Mouse (Mus musculus) mouse trophoblast stem cell (cell line): ENCODE results near the gene Wnt5b.
"Not testable (repeated sequence)": the region's sequence is repeated elsewhere in the genome, so short reads cannot be mapped to it uniquely, and the experiment has no call there.

Experiments
- in situ Hi-C, 2 experiments: fragments of 300-500 bp; cut with MseI, MboI; formaldehyde crosslinking; loops; 2 replicates in 1 of 2; 3 replicates in 1 of 2; pipeline ENCODE4 v1.15.1; 2025

Gene Wnt5b

GRCm38 (mm10) chr6:119460391-119460790 is 83.8 kb downstream of the Wnt5b start:
- in situ Hi-C loops = no loop called here

- in situ Hi-C loops = no loop called here
Measured at GRCm38 (mm10) chr6:119459041-119459440, 85.1 kb downstream of the Wnt5b start.

- in situ Hi-C loops = no loop called here
Measured at GRCm38 (mm10) chr6:119458166-119458565, 86.0 kb downstream of the Wnt5b start.

GRCm38 (mm10) chr6:119451981-119452499 is 92.1 kb downstream of the Wnt5b start:
- in situ Hi-C loops = no loop called here

GRCm38 (mm10) chr6:119450965-119451943 is 92.9 kb downstream of the Wnt5b start:
- in situ Hi-C loops = no loop called here

- in situ Hi-C loops = no loop called here
Measured at GRCm38 (mm10) chr6:119449060-119449499, 95.1 kb downstream of the Wnt5b start.

GRCm38 (mm10) chr6:119448321-119449059 is 95.7 kb downstream of the Wnt5b start:
- in situ Hi-C loops = no loop called here

GRCm38 (mm10) chr6:119445671-119446607 is 98.2 kb downstream of the Wnt5b start:
- in situ Hi-C loops = no loop called here

- in situ Hi-C loops = no loop called here
Measured at GRCm38 (mm10) chr6:119443742-119444645, 100.2 kb downstream of the Wnt5b start.

GRCm38 (mm10) chr6:119442729-119443128 is 101.4 kb downstream of the Wnt5b start:
- in situ Hi-C loops = not testable (repeated sequence)

GRCm38 (mm10) chr6:119437894-119438761 is 106.0 kb downstream of the Wnt5b start:
- in situ Hi-C loops = loop anchor here in 1 of 2 experiments (10.0 kb wide), 1 partner anchor 213 kb away; no protein-coding TSS in a partner anchor

- in situ Hi-C loops = loop anchor here in 1 of 2 experiments (10.0 kb wide), 1 partner anchor 210 kb away; no protein-coding TSS in a partner anchor
Measured at GRCm38 (mm10) chr6:119434394-119434793, 109.8 kb downstream of the Wnt5b start.

GRCm38 (mm10) chr6:119431751-119432324 is 112.3 kb downstream of the Wnt5b start:
- in situ Hi-C loops = loop anchor here in 1 of 2 experiments (10.0 kb wide), 1 partner anchor 207 kb away; no protein-coding TSS in a partner anchor

GRCm38 (mm10) chr6:119430508-119430907 is 113.6 kb downstream of the Wnt5b start:
- in situ Hi-C loops = loop anchor here in 1 of 2 experiments (10.0 kb wide), 1 partner anchor 206 kb away; no protein-coding TSS in a partner anchor

- in situ Hi-C loops = loop anchor here in 1 of 2 experiments (10.0 kb wide), 1 partner anchor 205 kb away; no protein-coding TSS in a partner anchor
Measured at GRCm38 (mm10) chr6:119429311-119429710, 114.8 kb downstream of the Wnt5b start.

- in situ Hi-C loops = loop anchor here in 1 of 2 experiments (10.0 kb wide), 1 partner anchor 204 kb away; no protein-coding TSS in a partner anchor
Measured at GRCm38 (mm10) chr6:119428611-119429010, 115.5 kb downstream of the Wnt5b start.

GRCm38 (mm10) chr6:119421001-119421400 is 123.1 kb downstream of the Wnt5b start:
- in situ Hi-C loops = loop anchor here in 1 of 2 experiments (10.0 kb wide), 1 partner anchor 196 kb away; no protein-coding TSS in a partner anchor

GRCm38 (mm10) chr6:119420357-119420756 is 123.8 kb downstream of the Wnt5b start:
- in situ Hi-C loops = loop anchor here in 1 of 2 experiments (10.0 kb wide), 1 partner anchor 196 kb away; no protein-coding TSS in a partner anchor
